Mouse (Mus musculus) right cerebral cortex, adult 2 months (tissue): ENCODE measurements around the gene Olfr1106.

Experiments
- DNase-seq, 2 experiments: peaks; one replicate each; pipeline ENCODE4 v3.0.0; 2021 to 2022; ENCODE audit warnings: low spot score in 2 of 2

The Olfr1106 gene

DNA sequence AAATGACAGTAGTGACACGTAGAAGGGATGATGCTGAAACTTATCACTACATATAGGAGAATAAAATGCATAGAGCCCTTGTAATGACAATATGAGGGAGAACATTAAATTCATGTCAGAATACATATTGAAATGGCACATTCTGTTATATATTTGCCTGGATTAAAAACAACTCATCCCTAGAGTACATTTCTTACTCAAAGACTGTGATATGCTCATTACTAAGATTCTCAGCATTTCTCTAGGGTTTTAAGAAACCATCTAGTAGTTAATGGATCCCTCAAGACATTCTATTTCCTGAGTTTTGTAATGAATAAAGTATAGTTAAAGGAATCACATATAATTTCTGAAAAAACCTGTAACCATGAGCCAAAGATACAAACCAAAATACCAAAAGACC is at the start of gene Olfr1106:
Gene Olfr1106 (minus strand): TSS at position 101 of the 400 bp plus-strand sequence.
- DNase-seq: no peak

DNA sequence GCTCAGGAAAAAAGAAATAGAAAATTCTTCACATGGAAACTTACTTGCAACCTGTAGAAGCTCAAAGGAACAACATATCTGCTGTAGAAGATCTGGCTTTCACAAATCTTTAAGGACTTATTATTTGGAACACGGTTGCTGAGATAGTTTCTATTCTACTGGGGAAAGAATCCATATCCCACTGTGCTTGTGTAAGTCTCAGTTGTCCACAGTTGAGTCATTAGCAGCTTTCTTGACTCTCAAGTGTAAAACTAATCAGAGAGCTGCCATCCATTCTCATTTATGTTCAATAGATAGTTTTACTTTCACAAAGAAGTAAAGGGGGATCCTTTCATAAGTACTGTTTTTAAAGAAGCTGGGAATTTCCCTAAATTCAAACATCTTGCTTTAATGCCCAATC is 43.8 kb upstream of the Olfr1106 start, which contains the start of gene Olfr1109:
Gene Olfr1109 (minus strand): TSS at position 101 of the 400 bp plus-strand sequence.
- DNase-seq: no peak

DNA sequence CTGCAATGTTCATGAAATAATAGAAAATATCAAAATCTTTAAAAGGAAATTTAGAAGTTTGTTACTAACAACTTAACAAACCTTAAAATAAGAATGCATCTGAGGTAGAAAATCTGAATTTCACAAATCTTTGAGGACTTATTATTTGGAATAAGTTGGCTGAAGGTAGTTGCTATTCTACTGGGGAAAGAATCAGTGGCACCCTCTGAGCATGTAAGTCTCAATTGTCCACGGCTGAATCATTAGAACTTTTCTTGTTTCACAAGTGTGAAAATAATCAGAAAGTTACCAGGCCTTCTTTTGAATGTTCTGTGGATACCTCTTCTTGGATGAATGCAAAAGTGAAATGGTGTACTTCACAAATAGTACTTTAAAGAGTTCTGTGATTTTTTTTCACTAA is 23.6 kb upstream of the Olfr1106 start, which contains the start of gene Olfr1107:
Gene Olfr1107 (minus strand): TSS at position 101 of the 400 bp plus-strand sequence.
- no peak for DNase-seq

DNA sequence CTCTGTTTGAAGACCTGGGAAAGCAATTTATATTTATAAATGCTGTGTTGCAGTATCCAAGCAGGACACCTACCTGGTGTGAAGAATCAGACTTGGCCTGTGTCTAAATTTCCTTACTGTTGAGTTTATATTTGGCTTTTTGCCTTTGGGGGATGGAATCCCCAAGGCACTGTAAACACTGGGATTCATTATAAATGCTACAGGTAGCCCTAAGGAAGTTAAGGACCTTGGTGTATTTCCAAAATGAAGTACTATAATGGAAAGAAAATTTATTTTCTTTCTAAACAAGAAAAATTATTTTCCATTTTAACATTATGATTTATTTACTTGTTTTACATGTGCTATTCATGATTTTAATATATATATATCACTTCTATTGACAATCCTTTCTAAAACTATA is 15.6 kb downstream of the Olfr1106 start, which contains the start of gene Olfr1105:
Gene Olfr1105 (minus strand): TSS at position 101 of the 400 bp plus-strand sequence.
- DNase-seq: no peak

DNA sequence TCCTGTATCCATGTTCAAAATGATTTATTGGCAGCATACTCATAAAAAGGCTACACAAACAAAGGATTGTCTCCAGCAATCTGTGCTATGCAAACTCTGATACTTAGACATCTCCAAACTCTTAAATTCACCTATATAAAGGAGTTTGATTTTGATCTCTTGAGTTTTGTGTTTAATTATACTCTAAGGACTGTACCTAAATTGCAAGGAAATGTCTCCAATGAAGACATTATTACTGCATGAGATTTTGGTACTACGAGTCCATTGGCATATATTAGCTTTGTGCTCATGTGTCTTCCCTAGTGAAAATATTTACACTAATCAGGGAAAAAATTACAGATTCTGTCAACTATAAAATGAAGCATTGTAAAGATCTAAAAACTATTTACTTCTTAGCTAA is 25.1 kb downstream of the Olfr1106 start, which contains the start of gene Olfr1104:
Gene Olfr1104 (minus strand): TSS at position 101 of the 400 bp plus-strand sequence.
- no peak for DNase-seq

DNA sequence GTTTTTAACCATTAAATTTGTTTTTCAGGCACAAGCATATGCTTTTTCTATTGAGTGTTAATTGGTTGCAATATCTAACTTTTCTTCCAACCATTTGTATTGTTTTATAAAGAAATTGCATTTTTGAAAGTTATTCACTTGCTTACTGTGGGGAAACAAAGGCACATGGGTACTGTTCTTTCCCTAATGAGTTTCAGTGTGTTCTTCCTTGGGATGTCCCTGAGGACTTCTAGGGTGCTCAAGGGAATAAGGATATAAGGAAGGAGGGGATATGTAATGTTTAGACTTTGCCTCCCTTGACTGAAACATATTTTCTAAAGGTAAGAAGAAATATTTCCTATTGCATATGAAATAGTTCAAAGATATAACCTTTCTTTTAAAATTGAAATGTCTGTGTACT is 54.0 kb downstream of the Olfr1106 start, which contains the start of gene Olfr1102:
Gene Olfr1102 (plus strand): TSS at position 301 of the 400 bp plus-strand sequence.
- no peak for DNase-seq
